Mouse (Mus musculus): Measurements from ENCODE around the gene Stat3.

The Stat3 gene

GRCm38 (mm10) chr11:100887764-100888163, 51.6 kb downstream of the Stat3 start:
- DNase-seq, result no peak

- DNase-seq, result no peak
Observed at GRCm38 (mm10) chr11:100887236-100887635, 52.1 kb downstream of the Stat3 start.

GRCm38 (mm10) chr11:100886188-100886740, 53.1 kb downstream of the Stat3 start:
- DNase-seq, result no peak

GRCm38 (mm10) chr11:100885472-100885871, 53.9 kb downstream of the Stat3 start:
- no peak for DNase-seq

- no peak for DNase-seq
Observed at GRCm38 (mm10) chr11:100883640-100884039, 55.7 kb downstream of the Stat3 start.

GRCm38 (mm10) chr11:100879321-100880078, 59.8 kb downstream of the Stat3 start:
- no peak for DNase-seq

GRCm38 (mm10) chr11:100875761-100876160, 63.6 kb downstream of the Stat3 start:
- DNase-seq, result no peak

- no peak for DNase-seq
Observed at GRCm38 (mm10) chr11:100870968-100871350, 68.4 kb downstream of the Stat3 start.

GRCm38 (mm10) chr11:100870256-100870967, 68.9 kb downstream of the Stat3 start:
- DNase-seq, result no peak

GRCm38 (mm10) chr11:100865618-100866017, 73.7 kb downstream of the Stat3 start:
- no peak for DNase-seq

- no peak for DNase-seq
Observed at GRCm38 (mm10) chr11:100863141-100863540, 76.2 kb downstream of the Stat3 start.

GRCm38 (mm10) chr11:100861836-100862235, 77.5 kb downstream of the Stat3 start:
- no peak for DNase-seq

GRCm38 (mm10) chr11:100861335-100861734, 78.0 kb downstream of the Stat3 start:
- DNase-seq, result no peak

- DNase-seq, result peak; percentile 83 to 86
Observed at GRCm38 (mm10) chr11:100860198-100861048, 78.9 kb downstream of the Stat3 start.

GRCm38 (mm10) chr11:100859579-100860075, 79.7 kb downstream of the Stat3 start:
- no peak for DNase-seq

- DNase-seq, result no peak
Observed at GRCm38 (mm10) chr11:100858935-100859578, 80.3 kb downstream of the Stat3 start, which contains the start of gene Stat5a. Gene Stat5a, plus strand, starts transcription at chr11:100859351.

- DNase-seq, result no peak
Observed at GRCm38 (mm10) chr11:100857960-100858359, 81.4 kb downstream of the Stat3 start.

GRCm38 (mm10) chr11:100855178-100855577, 84.2 kb downstream of the Stat3 start:
- DNase-seq, result no peak

GRCm38 (mm10) chr11:100854268-100854667, 85.1 kb downstream of the Stat3 start:
- DNase-seq, result no peak

- DNase-seq, result no peak
Observed at GRCm38 (mm10) chr11:100853018-100853417, 86.3 kb downstream of the Stat3 start.

- DNase-seq, result no peak
Observed at GRCm38 (mm10) chr11:100852088-100852487, 87.3 kb downstream of the Stat3 start.

All from spleen, adult 18-20 months (tissue).